Mouse (Mus musculus): ENCODE data around the gene Gdpd5.
"Not testable (repeated sequence)": the region's sequence is repeated elsewhere in the genome, so short reads cannot be mapped to it uniquely, and the experiment has no call there.

The Gdpd5 gene

DNA sequence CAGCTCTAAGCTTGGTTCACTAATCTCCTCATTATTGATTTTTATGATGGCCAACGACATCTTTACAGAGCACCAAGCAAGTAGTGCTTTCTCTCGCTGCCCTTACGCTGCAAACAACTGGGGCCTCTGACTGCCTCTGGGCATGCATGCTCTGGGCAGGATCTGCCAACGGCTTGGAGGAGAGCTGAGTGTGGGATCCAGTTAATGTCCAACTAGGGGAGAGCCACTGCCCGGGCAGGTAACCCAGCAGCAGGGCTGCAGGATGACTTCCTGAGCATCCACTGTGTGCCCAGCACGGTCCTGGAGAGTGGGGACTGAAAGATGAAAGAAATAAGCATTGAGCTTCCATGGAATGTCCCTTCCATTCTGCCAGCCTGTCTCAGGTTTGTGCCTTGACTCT is 14.5 kb upstream of the Gdpd5 start:
- DNase-seq (ENCODE audit: low spot score): no peak

DNA sequence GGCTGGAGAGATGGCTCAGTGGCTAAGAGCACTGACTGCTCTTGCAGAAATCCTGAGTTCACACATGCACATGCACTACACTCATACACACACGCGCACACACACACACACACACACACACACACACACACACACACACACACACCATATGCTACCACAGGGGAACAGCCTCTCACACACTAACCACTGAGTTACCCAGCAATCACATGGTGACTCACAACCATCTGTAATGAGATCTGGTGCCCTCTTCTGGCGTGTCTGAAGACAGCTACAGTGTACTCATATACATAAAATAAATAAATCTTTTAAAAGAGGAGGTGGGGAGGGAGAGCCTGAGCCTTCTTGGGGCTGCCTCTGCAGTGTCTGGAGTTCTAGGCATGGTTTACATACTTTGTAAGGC is 6.9 kb upstream of the Gdpd5 start:
- DNase-seq (ENCODE audit: low spot score): not testable (repeated sequence)

DNA sequence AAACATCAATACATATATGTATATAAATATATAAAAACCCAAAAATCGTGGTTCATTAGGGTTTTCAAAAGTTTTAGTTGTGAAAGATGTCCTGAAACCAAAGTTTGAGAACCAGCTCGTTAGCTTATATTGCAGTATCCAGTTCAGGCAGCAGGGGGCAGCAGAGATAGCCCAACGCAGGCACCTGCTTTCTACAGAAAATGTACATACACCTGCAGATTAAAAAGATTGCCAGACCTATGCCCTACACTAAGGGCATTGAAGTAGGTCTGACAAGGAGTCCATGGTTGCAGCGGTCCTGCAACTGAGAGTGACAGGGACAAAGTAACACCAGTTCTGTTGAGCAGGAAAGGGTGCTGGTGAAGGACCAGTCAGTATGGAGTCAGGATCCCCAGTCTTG is 5.8 kb upstream of the Gdpd5 start:
- peak; percentile 57 for DNase-seq (ENCODE audit: low spot score)

DNA sequence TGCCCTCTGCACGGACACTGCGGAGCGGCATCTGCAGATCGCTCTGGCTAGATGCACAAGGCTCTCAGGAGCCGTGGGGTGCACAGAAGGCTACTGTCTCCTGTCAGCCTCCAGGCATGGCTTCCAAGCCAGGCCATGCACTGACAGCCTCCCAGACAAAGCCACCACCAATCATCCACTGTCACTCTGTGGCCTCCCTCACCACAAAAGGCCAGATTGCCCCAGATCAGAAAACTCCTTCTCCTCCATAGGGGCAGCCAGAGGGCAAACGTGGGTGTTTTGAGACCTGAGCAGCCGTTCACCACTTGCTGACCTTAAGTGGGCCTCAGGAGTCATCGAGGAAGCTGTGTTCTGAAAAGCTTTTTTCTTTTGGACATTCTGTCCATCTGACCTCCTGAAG is 2.3 kb upstream of the Gdpd5 start:
- DNase-seq (ENCODE audit: low spot score): no peak

DNA sequence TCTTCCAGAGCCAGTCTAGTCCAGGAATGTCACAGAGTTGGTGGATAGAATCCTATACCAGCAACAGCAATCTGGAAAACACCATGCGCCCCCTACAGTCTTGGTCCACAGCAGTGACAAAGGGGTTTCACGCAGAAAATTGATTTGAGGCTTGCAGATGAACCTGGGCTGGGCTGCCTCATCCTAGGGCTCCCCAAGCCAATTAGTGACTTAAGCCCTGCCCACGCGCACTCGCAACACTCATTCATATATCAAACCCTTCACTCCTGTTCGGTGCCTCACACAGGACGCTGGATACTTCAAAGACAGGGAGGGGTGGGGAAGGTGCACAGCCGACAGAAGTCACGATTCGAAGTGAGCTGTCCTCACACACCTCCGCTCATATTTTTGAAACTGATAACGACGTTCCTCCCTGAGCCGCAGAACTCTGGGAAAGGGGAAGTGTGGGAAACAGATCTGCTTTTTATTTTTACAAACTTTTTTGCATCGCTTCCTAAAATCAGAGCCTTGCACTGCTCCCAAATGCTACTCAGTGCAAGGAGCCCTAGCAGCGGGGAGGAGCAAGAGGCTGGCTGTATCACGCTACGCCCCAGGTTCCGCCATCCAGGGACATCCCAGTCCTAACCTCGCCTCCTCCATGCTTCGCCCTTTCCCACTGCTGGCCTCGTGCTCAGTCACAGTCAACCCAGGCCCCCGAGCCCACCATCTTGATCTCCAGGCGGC is 562 bp upstream of the Gdpd5 start:
- DNase-seq (ENCODE audit: low spot score): peak; percentile 44

DNA sequence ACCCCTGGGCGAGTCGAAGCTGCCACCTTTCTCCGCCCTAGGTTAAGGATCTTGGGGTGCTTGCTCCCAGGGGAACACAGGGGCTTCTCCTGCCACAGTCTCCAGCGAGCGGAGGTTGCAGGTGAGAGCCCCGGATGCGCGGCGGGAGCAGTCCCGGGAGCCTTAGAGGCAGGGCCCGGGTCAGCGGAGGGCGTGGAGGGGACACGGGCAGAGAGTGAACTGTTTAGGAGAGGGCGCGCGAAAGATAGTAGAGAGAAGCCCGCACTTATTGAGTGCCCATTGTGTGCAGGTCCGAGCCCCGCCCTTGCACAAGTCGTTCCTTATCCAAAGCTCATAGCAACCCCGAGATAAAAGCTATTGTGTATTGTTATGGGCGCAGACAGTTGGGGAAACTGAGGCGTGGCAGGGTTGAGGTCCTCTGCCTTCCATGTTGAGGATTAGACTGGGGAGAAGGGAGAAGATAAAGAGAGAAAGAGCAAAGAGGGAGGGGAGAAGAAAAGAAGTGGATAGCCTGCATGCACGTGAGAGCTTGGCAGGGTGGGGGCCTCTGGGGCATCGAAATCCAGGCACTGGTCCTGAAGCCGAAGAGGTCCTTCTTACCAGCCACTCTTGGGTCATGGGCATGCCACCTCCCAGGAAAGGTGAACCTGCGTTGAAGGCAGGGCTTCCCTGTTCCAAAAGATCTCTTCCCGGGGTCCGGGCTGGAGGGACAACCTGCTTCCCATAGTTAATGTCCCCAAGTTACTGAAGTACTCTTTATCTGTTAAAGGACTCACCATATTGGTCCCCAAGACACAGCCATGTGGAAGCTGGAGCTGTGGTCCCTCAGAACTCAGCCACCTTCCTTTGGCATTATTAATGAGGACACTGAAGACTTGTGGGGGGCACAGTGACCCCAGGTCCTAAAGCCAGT is 1.1 kb downstream of the Gdpd5 start:
- DNase-seq (ENCODE audit: low spot score): no peak

DNA sequence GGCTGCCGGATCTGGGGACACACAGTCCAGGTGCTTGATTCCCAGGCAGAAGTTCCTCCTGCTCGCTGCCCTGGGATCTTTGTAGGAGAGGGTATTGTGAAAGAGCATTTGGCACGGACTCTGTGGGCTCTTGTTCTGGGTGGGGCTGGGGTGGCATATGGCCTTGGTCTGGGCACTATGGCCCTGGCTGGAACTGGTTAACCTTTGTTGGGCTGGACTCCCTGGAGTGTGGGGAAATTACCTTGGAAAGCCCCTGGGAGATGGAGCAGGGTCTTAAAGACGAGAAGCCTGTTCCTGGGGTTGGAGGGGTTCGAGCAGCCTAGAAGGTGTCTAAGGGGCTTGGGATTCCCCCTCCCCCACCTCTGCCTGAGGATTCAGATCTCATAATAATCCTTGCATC is 2.0 kb downstream of the Gdpd5 start:
- DNase-seq (ENCODE audit: low spot score): no peak

DNA sequence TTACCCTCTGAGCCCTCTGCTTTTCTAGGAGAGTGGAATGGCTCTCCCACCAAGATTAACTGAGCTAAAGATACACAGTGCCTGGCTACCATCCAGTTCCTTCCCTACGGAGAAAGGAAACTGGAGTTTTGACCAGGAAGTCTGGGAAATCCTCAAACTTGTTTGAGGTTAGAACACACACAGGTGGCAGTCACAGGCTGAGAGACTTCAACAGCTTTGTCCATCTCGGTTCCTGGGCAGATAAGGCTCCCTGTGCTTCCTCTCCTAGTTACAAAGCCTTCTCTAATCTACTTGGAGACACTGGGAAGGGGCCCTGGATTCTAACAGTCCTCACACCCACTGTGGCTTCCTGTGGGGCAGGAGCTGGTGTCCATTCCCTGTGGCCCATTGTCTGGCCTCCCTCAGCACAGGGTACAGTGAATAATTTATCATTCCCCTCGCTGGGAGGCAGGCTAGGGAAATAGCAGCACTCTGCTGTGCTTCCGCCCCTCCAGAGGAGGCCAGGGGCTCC is 2.9 kb downstream of the Gdpd5 start:
- DNase-seq (ENCODE audit: low spot score): no peak

DNA sequence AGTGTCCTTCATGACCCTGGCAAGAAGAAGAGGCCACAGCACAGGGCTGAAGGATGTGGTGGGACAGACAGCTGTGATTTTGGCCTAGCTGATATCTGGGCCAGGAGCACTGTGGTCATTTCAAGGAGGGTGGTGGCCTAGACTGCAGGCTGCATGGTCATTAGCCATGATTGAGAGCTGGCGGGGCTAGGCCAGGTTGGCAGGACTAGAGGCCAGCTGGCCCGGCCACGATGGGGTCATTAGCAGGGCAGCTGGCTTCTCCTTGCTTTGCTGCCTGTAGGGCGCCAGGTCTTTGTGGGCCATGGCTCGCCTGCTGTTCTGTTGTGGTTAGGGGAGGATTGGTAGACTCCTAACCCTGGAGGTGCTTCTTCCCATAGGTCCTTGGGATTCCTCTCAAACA is 4.8 kb downstream of the Gdpd5 start:
- no peak for DNase-seq (ENCODE audit: low spot score)

DNA sequence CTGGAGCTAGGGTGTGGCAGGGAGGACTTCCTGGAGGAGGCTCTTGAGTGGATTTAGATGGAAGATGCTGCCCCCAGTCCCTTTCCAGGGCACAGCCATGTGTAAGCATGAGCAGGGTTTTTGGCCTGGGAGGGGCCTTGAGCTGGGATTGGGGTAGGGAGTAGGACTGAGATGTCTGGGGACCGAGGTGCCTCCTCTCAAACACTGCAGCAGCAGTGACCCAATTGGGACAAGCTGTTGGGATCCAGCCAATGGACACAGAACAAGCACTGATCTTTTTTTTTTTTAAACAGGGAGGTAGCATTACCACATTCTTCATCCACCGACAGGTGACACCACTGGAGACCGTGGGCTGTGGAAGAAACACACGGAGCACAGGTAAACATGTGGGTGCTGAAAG is 5.6 kb downstream of the Gdpd5 start:
- DNase-seq (ENCODE audit: low spot score): no peak

DNA sequence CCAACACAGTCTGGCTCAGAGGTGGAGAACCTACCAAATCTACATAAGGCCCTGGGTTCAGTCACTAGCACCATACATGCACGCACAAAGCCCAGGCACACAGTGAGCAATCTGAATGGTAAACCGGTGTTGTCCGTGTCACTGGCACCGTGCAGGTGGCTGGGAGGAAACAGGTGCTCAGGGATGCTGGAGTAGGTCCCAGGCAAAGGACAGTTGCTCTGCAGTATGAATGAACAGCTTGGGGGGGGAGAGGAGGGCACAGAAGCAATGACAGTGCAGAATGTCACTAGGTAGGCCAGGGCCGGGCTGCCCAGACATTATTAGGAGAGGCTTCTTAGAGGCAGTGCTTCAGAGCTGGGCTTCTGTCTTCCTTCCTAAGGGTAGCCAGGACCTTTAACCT is 6.1 kb downstream of the Gdpd5 start:
- DNase-seq (ENCODE audit: low spot score): no peak

DNA sequence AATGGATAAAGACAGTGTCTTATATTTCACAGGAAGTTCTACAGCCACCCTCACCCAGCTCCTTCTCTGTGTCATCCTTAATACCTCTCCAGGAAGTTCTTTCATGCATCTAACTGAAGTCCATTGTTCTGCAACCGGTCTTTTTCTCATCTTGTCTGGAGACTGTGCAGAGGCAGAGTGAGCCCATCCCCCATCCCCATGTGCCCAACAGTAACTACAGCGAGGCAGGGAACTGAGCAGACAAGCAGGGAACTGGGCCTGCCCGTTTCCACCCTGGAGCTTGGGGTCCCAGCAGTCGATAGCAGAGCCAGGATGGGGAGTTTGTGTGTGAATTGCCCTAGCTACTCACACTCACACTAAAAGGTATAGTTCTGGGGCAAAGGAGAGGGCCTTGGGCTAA is 9.3 kb downstream of the Gdpd5 start:
- no peak for DNase-seq (ENCODE audit: low spot score)

DNA sequence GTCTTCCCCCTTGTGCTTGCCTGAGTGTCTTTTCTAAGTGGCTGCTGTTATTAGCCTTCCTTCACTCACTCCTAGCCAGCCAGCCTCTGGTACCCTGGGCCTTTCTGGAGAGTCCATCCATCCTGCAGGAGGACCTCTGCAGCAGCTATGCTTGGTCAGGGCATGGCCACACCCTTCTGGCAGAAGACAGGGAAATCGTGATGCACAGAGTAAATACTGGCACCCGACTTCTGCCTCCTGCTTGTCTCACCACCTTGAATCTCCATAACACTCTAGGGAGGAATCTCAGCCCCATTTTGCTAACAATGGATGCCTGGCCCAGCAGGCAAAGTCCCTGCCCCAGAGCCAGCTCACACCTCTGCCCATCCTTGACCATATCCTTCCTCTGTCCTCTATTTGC is 11.5 kb downstream of the Gdpd5 start:
- DNase-seq (ENCODE audit: low spot score): no peak

DNA sequence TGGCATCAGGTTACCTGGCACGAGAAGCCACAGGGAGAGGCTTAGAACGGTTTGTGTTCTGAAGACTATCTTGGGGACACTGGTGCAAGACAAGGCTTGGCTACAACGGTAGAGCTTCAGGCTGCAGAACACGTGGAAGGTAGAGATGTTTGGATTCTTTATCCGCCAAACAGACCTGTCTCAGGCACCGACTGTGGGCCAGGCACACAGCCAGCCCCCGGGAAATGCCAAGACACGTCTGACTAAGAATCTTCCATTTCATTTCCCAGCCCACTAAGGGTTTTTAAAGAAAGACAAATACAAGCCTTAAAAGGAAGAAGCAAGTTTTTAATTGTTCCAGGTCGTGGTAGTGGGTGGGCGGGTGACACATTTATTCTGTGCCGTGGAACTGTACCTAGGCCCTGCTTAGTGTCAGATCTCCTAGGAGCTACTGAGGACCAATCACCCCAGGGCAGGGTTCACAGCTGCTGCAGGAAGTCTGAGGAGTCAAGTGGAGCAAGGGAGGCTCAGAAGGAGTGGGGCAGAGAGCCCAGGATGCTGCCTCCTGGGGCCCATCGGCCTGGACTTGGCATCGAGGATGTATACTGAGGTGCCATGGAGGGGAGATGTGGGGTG is 12.6 kb downstream of the Gdpd5 start:
- DNase-seq (ENCODE audit: low spot score): no peak

DNA sequence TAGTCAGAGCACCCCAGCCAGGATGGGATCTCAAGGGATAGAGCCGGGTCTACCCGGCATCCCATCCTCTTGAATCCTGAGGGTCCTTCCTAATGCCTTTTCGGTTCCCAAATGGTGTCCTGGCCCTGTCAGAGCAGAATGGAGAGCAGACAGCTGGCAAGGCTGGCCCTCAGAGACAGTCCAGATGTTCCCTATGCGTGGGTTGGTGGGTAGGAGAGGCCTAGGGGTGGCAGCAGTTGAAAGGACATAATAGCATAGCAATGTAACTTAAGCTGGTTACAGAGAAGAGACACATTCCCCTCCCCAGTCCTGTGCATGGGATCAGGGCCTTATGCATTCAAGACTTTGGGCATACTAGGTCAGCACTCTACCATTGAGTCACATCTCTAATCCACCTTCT is 14.2 kb downstream of the Gdpd5 start:
- no peak for DNase-seq (ENCODE audit: low spot score)

DNA sequence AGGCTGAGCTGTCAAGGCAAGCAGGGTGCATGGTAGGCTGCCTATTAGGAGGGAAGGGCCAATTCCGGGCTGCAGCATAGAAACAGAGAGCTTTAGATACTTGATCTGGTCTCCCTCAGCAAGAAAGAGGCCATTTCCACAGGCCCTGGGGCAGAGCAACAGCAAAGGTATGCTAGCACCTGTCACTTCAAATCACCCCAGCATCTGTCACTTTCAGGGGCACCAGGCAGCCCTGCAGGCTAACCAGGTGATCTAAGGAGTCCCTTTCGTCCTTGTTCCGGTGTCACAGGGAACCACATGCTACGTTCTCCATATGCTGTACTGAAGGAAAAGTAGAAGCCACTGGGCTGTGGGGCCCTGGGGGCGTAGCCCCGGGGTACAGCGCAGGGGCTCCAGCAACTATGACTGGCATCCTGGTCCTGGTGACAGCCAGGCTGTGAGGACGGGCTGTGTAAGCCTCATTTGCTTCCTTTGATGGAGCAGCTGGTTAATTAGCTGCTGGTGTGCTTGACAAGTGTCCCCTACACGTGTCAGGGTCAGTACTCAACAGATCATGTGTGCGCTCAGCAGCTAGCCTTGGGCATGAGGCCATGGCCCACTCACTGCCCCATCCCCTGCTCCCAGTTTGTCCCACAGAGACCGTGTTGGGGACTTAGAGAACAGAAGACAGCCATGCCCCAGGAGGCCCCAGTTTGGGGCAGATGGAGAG is 14.8 kb downstream of the Gdpd5 start:
- no peak for DNase-seq (ENCODE audit: low spot score)

DNA sequence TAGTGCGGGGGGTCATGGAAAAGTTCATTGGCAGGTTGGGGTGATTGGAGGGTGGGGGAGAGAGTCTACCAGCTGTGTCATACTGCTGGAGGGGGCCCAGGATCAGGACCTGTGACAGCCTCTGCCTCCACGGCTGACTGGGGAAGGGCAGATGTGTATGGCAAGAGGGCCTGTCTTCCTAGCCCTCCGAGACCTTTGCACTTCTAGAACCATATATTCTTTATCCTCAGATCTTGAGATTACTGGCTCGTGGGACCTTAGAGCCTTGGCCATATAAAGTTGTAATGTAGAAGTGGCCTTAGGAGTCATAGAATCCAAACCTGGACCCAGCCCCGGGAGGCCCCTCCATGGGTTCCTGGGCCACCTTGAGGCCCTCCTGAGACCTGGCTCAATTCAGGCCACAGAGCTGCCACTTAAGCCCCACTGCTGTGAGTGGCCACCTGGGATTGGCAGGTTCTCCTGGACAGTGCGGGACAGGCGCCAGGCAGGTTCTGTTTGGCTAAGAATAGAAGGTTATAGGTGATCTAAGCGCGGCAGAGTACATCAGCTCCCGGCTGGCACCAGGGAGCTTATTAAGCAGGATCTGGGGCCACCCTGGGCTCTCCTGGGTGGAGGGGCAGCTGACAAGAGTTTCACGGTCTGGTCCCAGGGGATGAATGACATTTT is 15.9 kb downstream of the Gdpd5 start:
- no peak for DNase-seq (ENCODE audit: low spot score)

DNA sequence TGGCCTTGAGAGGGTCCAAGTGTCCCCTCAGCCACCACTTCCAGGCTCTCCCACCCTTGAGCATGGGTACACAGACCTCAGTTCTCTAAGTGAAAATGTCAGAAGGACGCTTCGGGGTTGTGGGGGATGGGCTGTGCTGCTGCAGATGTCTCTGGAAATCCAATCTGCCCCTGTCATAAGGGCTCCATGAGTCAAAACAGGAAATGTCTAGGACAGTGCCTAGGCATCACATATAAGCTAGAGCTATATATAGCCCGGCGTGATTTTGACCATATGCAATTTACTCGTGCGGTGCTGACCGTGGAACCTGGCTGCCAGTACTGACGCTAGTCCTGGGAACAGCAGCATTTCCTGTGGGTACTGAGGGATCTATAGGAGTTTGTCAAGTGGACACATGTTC is 20.2 kb downstream of the Gdpd5 start:
- DNase-seq (ENCODE audit: low spot score): no peak

DNA sequence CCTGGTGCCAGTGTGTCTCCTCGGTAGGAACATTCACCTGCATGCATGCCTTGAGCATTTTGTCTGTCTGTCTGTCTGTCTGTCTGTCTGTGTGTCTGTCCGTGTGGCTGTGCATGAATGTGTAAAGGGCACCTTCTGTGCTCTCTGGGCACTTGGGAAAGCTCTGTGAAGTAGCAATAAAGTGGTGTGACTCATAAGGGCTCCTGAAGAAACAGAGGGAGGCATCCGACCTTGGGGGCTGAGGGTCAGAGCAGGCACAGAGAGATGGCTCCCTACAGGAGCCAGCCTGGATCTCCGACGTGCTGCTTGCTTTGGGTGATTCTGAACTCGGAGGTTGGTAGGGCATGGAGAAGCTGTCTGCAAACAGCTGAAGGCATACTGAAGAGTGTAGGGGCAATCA is 21.3 kb downstream of the Gdpd5 start:
- no peak for DNase-seq (ENCODE audit: low spot score)

DNA sequence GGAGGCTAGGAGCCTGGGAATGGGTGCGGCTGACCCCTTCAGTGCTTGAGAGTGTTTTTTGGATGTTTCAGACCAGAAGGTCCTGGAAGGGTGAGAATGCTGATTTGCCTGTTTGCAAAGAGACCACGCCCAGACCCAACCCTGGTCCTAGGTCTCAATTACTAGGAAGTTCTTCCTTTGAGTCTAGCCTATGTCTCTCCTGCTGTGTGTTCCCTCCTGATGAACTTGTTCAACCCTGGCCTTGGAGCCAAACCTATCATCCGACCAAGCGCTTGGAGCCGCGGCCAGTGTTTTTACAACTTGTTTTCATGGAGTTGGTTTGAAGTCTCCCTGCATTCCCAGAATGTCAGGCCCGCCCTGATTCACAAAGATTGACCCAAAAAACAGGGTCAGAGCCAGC is 22.0 kb downstream of the Gdpd5 start:
- DNase-seq (ENCODE audit: low spot score): no peak

DNA sequence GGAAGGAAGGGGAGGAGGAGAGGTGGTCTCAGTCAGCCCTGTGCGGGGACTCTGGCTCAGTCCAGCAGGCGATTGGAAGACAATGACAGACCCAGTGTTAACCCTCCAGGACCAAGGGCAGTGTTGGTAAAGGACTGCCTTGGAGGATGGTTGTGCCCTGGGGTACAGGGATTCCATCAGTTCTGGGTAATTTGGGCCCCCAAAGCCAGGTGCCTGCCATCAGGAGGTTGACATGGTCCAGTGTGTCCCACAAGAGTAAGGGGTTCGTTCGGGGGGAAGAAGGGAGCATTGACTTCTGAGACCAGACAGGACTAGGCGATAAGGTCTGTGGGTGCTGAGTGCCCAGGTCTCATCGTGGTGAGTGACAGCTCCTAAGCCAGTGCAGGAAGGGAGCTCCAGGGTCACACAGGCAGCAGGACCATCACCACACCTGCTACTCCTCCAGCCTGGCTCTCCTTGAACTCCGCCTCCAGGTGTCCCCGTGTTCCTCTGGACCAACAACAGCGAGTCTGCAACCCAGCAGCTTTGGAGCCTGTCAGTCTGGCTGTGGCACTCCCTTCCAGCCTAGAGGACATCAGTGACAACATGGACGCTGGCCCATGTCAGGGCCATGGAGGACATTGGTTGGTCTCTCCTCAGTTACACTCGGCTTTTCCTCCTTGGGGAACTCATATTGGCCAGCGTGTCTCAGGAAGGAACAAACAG is 23.0 kb downstream of the Gdpd5 start:
- no peak for DNase-seq (ENCODE audit: low spot score)
